Mouse (Mus musculus): Measurements from ENCODE around the gene Edar.

DNA sequence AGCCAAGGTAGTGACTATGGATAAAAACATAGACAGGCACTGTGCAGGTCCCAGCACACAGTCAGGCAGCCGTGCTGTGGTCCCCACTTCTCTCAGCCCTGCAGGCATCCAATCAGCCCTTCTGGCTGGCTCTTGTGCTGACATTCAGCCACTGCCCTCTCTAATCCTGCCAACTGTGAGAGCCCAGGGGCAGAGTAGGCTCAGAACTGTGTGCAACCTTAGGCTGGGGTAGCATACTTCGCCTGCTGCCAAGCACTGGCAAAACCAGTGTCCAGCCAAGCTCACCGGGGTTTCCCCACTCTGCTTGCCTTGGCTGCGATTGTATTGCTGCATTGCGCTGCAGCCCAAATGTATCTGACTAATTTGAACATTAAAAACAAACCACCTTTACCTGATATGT is 11.6 kb downstream of the Edar start:
- TF ChIP-seq CTCF (IDR thresholded peaks at IDR 0.05; ENCODE audit: low read depth) = no peak
- TF ChIP-seq EP300 (IDR thresholded peaks at IDR 0.05; ENCODE audit: low read depth) = no peak

All from liver, postnatal 0 days (tissue).